Mouse (Mus musculus) testis, adult 2 months (tissue): ENCODE data around the gene Ppfibp1. TPM values are rescaled to one million over a fixed set of nuclear protein-coding genes. Genes with fewer than 3 reads are reported as not detected.
A peak's percentile ranks its signal among the peaks of the same experiment; 100 is the strongest.

Experiments
- H3K27ac ChIP-seq: fragments of 200-500 bp; 2 replicates; pipeline ENCODE4 v1.5.1; 2012; ENCODE audit warnings: low read depth, low read length; ENCODE audit not compliant: control insufficient read depth, insufficient read depth
- H3K27me3 ChIP-seq: fragments of 200-500 bp; 2 replicates; pipeline ENCODE4 v1.6.1; 2012; ENCODE audit warnings: mild to moderate bottlenecking, low read length, moderate library complexity; ENCODE audit not compliant: control insufficient read depth, insufficient read depth
- H3K36me3 ChIP-seq: fragments of 200-500 bp; 2 replicates; pipeline ENCODE4 v1.6.1; 2012; ENCODE audit warnings: mild to moderate bottlenecking, low read length; ENCODE audit not compliant: control insufficient read depth, insufficient read depth
- H3K4me1 ChIP-seq: fragments of 200-500 bp; 2 replicates; pipeline ENCODE4 v1.6.1; 2012; ENCODE audit warnings: low read length; ENCODE audit not compliant: control insufficient read depth, insufficient read depth
- H3K4me3 ChIP-seq: fragments of 200-500 bp; 2 replicates; pipeline ENCODE4 v1.5.1; 2012; ENCODE audit warnings: low read depth, mild to moderate bottlenecking, low read length, moderate library complexity, mixed read lengths; ENCODE audit not compliant: control insufficient read depth
- CTCF ChIP-seq: fragments of 200-500 bp; IDR thresholded peaks from 2 replicates; pipeline ENCODE4 v1.5.1; 2012; ENCODE audit warnings: low read depth, mild to moderate bottlenecking, inconsistent platforms, low read length, moderate library complexity; ENCODE audit not compliant: control insufficient read depth, insufficient read depth, insufficient replicate concordance
- POLR2A ChIP-seq: fragments of 200-500 bp; IDR thresholded peaks from 2 replicates; pipeline ENCODE4 v1.6.1; 2012; ENCODE audit warnings: low read depth, mild to moderate bottlenecking, inconsistent platforms, low read length, moderate library complexity; ENCODE audit not compliant: control insufficient read depth
- polyA plus RNA-seq: library from polyadenylated mRNA; depleted of rRNA; stranded (reverse); fragments of >200 nt; gene quantifications from 2 replicates; pipeline ENCODE4 v1.2.3, GENCODE M21; 2012

Gene Ppfibp1
- polyA plus RNA-seq, 1 experiment = 10.9 TPM

- Histone ChIP-seq H3K4me3 (no peak overlapping the region), H3K27me3 (no peaks in the 10 kb centered on the region), H3K4me1 (no peaks in the 10 kb centered on the region; the same call in 1 of the 2 replicates), H3K27ac (no peak overlapping the region), H3K36me3 (no peaks in the 10 kb centered on the region)
- TF ChIP-seq POLR2A (no peak), CTCF (no peak)
Measured at GRCm38 (mm10) chr6:146915808-146916207, 27.5 kb downstream of the Ppfibp1 start.

GRCm38 (mm10) chr6:146917396-146917795 is 29.1 kb downstream of the Ppfibp1 start:
- H3K4me1 ChIP-seq = no peaks in the 10 kb centered on the region; the same call in 1 of the 2 replicates
- no peak overlapping the region for H3K4me3 ChIP-seq
- TF ChIP-seq CTCF (no peak), POLR2A (no peak)
- H3K36me3 ChIP-seq = no peaks in the 10 kb centered on the region
- H3K27me3 ChIP-seq = no peaks in the 10 kb centered on the region
- H3K27ac ChIP-seq = no peak overlapping the region

- Histone ChIP-seq H3K27ac (no peak overlapping the region), H3K4me3 (no peak overlapping the region), H3K4me1 (no peaks in the 10 kb centered on the region), H3K27me3 (no peaks in the 10 kb centered on the region), H3K36me3 (no peaks in the 10 kb centered on the region)
- TF ChIP-seq POLR2A (no peak), CTCF (no peak)
Measured at GRCm38 (mm10) chr6:146918341-146918740, 30.1 kb downstream of the Ppfibp1 start.

- no peak overlapping the region for H3K27ac ChIP-seq
- H3K36me3 ChIP-seq = no peaks in the 10 kb centered on the region
- TF ChIP-seq CTCF (no peak), POLR2A (no peak)
- no peak overlapping the region for H3K4me3 ChIP-seq
- H3K4me1 ChIP-seq = no peaks in the 10 kb centered on the region
- H3K27me3 ChIP-seq = no peaks in the 10 kb centered on the region
Measured at GRCm38 (mm10) chr6:146926415-146926980, 38.2 kb downstream of the Ppfibp1 start.

GRCm38 (mm10) chr6:146928108-146928507 is 39.8 kb downstream of the Ppfibp1 start:
- H3K27me3 ChIP-seq = no peaks in the 10 kb centered on the region
- no peaks in the 10 kb centered on the region for H3K4me1 ChIP-seq
- no peak overlapping the region for H3K4me3 ChIP-seq
- H3K27ac ChIP-seq = 0 out of 2 replicates have a peak overlapping the region, but pooled peaks have one; percentile 49
- no peak for TF ChIP-seq CTCF
- TF ChIP-seq POLR2A = no peak
- no peaks in the 10 kb centered on the region for H3K36me3 ChIP-seq

- Histone ChIP-seq H3K36me3 (no peaks in the 10 kb centered on the region), H3K27ac (no peak overlapping the region), H3K27me3 (no peaks in the 10 kb centered on the region), H3K4me3 (no peak overlapping the region), H3K4me1 (no peaks in the 10 kb centered on the region)
- TF ChIP-seq CTCF = no peak
- TF ChIP-seq POLR2A = no peak
Measured at GRCm38 (mm10) chr6:146929031-146929430, 40.7 kb downstream of the Ppfibp1 start.

GRCm38 (mm10) chr6:146933123-146933522 is 44.8 kb downstream of the Ppfibp1 start:
- H3K4me1 ChIP-seq = no peaks in the 10 kb centered on the region
- H3K36me3 ChIP-seq = no peaks in the 10 kb centered on the region
- H3K4me3 ChIP-seq = no peak overlapping the region
- no peak for TF ChIP-seq CTCF
- TF ChIP-seq POLR2A = no peak
- no peaks in the 10 kb centered on the region for H3K27me3 ChIP-seq
- H3K27ac ChIP-seq = no peak overlapping the region

GRCm38 (mm10) chr6:146935957-146936356 is 47.7 kb downstream of the Ppfibp1 start:
- no peaks in the 10 kb centered on the region; the same call in 1 of the 2 replicates for H3K36me3 ChIP-seq
- H3K27me3 ChIP-seq = no peaks in the 10 kb centered on the region
- H3K4me3 ChIP-seq = no peak overlapping the region
- no peaks in the 10 kb centered on the region for H3K4me1 ChIP-seq
- no peak overlapping the region for H3K27ac ChIP-seq
- TF ChIP-seq POLR2A (no peak), CTCF (no peak)
